Mouse (Mus musculus): ENCODE results near the gene Zfp444. TPM values are rescaled to one million over a fixed set of nuclear protein-coding genes. Genes with fewer than 3 reads are reported as not detected.
A peak's percentile ranks its signal among the peaks of the same experiment; 100 is the strongest.

Zfp444 gene
- total and polyA plus RNA-seq, 3 experiments, result 10.9 to 12.7 (median 11.0) TPM

DNA sequence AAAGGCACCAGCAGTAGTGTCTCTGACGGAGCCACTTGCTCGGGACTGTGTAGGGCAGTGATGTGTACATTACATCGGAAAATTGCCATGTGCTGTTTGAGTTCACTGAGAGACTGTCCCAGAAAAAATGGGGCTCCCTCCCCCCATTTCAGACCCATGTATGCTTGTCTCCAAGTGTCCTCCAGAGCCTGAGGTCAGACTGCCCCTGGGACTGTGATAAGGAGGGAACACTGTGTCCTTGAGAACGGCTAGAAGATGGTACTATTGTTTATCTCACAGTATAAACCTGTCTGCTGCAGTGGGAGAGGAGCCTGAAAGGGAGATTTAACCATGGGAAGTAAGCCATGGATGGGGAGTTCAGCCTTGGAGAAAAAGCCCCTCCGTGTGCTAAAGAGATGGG, 7.4 kb upstream of the Zfp444 start:
- intact Hi-C loops (cut with DNase I), result no loop called here
- WGBS, result 56% methylated on average over 5 of the region's 5 CpGs

GRCm38 (mm10) chr7:6169403-6169802, 2.6 kb upstream of the Zfp444 start:
- 45% methylated on average over 3 of the region's 3 CpGs for WGBS
- intact Hi-C loops (cut with DNase I), result no loop called here
- no peak for DNase-seq

More for the DNA sequence above, 7.4 kb upstream of the Zfp444 start:
- Histone ChIP-seq H3K9ac (ENCODE audit: low read depth, low read length) (no peak overlapping the region), H3K27ac (no peak overlapping the region), H3K27me3 (ENCODE audit: control insufficient read depth, insufficient read depth, low read length) (no peaks in the 10 kb centered on the region), H3K4me3 (no peak overlapping the region), H3K79me2 (replicated peaks; ENCODE audit: control insufficient read depth, insufficient read depth, low read length) (no peaks in the 10 kb centered on the region), H3K36me3 (ENCODE audit: control insufficient read depth, insufficient read depth, low read length) (no peaks in the 10 kb centered on the region), H3K4me1 (ENCODE audit: control insufficient read depth, insufficient read depth, low read length) (no peaks in the 10 kb centered on the region)
- TF ChIP-seq EP300 (IDR thresholded peaks at IDR 0.05; ENCODE audit: insufficient read depth, low read depth, low read length) (no peak), CTCF (IDR thresholded peaks at IDR 0.05) (no peak), POLR2A (IDR thresholded peaks at IDR 0.05; ENCODE audit: insufficient read depth, low read depth, low read length) (no peak)
- no peak for DNase-seq

GRCm38 (mm10) chr7:6170391-6170790, 1.6 kb upstream of the Zfp444 start:
- intact Hi-C loops (cut with DNase I), result loop anchor here (5.0 to 10.0 kb wide), 3 partner anchors 112 to 954 kb away; partner anchors contain the start of genes Zfp78 and Zfp954
- DNase-seq, result no peak
- 43% methylated on average over 9 of the region's 9 CpGs for WGBS

More at GRCm38 (mm10) chr7:6169403-6169802, 2.6 kb upstream of the Zfp444 start:
- Histone ChIP-seq H3K9ac (ENCODE audit: low read depth, low read length) (no peak overlapping the region), H3K4me1 (ENCODE audit: control insufficient read depth, insufficient read depth, low read length) (peaks cover 5% of the 10 kb centered on the region), H3K27me3 (ENCODE audit: control insufficient read depth, insufficient read depth, low read length) (no peaks in the 10 kb centered on the region), H3K27ac (no peak overlapping the region), H3K4me3 (no peak overlapping the region), H3K36me3 (ENCODE audit: control insufficient read depth, insufficient read depth, low read length) (no peaks in the 10 kb centered on the region), H3K79me2 (replicated peaks; ENCODE audit: control insufficient read depth, insufficient read depth, low read length) (no peaks in the 10 kb centered on the region)
- no peak for TF ChIP-seq POLR2A (IDR thresholded peaks at IDR 0.05; ENCODE audit: insufficient read depth, low read depth, low read length)
- no peak for TF ChIP-seq CTCF (IDR thresholded peaks at IDR 0.05)
- no peak for TF ChIP-seq EP300 (IDR thresholded peaks at IDR 0.05; ENCODE audit: insufficient read depth, low read depth, low read length)

GRCm38 (mm10) chr7:6170871-6171270, 1.2 kb upstream of the Zfp444 start:
- WGBS, result 48% methylated on average over 6 of the region's 6 CpGs
- Histone ChIP-seq H3K27ac (peak overlapping the region; percentile 72), H3K4me3 (peak overlapping the region; percentile 56), H3K79me2 (replicated peaks; ENCODE audit: control insufficient read depth, insufficient read depth, low read length) (no peaks in the 10 kb centered on the region), H3K4me1 (ENCODE audit: control insufficient read depth, insufficient read depth, low read length) (peaks cover 5% of the 10 kb centered on the region), H3K27me3 (ENCODE audit: control insufficient read depth, insufficient read depth, low read length) (no peaks in the 10 kb centered on the region), H3K36me3 (ENCODE audit: control insufficient read depth, insufficient read depth, low read length) (no peaks in the 10 kb centered on the region), H3K9ac (ENCODE audit: low read depth, low read length) (peak overlapping the region; percentile 56)
- intact Hi-C loops (cut with DNase I), result loop anchor here (1.0 to 10.0 kb wide), 4 partner anchors 44 to 954 kb away; partner anchors contain the start of genes Zfp78 and Zfp954
- DNase-seq, result no peak
- TF ChIP-seq CTCF (IDR thresholded peaks at IDR 0.05) (no peak), EP300 (IDR thresholded peaks at IDR 0.05; ENCODE audit: insufficient read depth, low read depth, low read length) (no peak), POLR2A (IDR thresholded peaks at IDR 0.05; ENCODE audit: insufficient read depth, low read depth, low read length) (no peak)

More at GRCm38 (mm10) chr7:6170391-6170790, 1.6 kb upstream of the Zfp444 start:
- no peak overlapping the region for H3K9ac ChIP-seq (ENCODE audit: low read depth, low read length)
- TF ChIP-seq CTCF (IDR thresholded peaks at IDR 0.05) (no peak), POLR2A (IDR thresholded peaks at IDR 0.05; ENCODE audit: insufficient read depth, low read depth, low read length) (no peak), EP300 (IDR thresholded peaks at IDR 0.05; ENCODE audit: insufficient read depth, low read depth, low read length) (no peak)
- H3K4me3 ChIP-seq, result no peak overlapping the region
- no peaks in the 10 kb centered on the region for H3K36me3 ChIP-seq (ENCODE audit: control insufficient read depth, insufficient read depth, low read length)
- no peaks in the 10 kb centered on the region for H3K79me2 ChIP-seq (replicated peaks; ENCODE audit: control insufficient read depth, insufficient read depth, low read length)
- peaks cover 5% of the 10 kb centered on the region for H3K4me1 ChIP-seq (ENCODE audit: control insufficient read depth, insufficient read depth, low read length)
- no peaks in the 10 kb centered on the region for H3K27me3 ChIP-seq (ENCODE audit: control insufficient read depth, insufficient read depth, low read length)
- H3K27ac ChIP-seq, result no peak overlapping the region

DNA sequence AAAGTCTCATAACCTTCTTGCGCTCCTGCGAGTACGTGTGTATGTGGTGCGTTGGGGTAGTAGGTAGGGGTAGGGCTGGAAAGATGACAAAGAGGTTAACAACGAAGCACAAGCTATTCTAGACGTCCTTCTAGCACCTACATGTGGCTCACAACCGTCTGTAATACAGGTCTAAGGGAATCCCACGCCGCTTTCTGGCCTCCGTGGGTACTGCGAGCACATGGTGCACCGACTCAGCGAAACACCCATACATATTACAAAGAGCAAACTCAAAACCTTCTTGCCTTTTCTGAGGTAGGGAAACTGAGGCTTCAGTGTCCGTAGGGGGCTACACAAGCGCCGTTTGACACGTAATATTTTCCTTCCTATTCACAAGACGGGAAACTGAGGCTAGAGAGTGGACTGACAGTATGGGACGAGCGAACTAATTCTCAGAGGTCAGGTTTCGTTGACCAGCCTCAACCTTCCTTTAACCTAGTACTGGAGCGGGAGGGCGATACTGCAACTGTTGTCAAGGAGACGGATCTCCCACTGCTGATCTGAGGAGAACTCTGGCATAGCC, 501 bp upstream of the Zfp444 start:
- Histone ChIP-seq H3K4me3 (peak overlapping the region; percentile 56), H3K27me3 (ENCODE audit: control insufficient read depth, insufficient read depth, low read length) (no peaks in the 10 kb centered on the region), H3K9ac (ENCODE audit: low read depth, low read length) (peak overlapping the region; percentile 56), H3K27ac (peak overlapping the region; percentile 72), H3K4me1 (ENCODE audit: control insufficient read depth, insufficient read depth, low read length) (peaks cover 5% of the 10 kb centered on the region), H3K79me2 (replicated peaks; ENCODE audit: control insufficient read depth, insufficient read depth, low read length) (no peaks in the 10 kb centered on the region), H3K36me3 (ENCODE audit: control insufficient read depth, insufficient read depth, low read length) (no peaks in the 10 kb centered on the region)
- DNase-seq, result peak; percentile 66 to 69
- TF ChIP-seq CTCF (IDR thresholded peaks at IDR 0.05) (peak; percentile 75), EP300 (IDR thresholded peaks at IDR 0.05; ENCODE audit: insufficient read depth, low read depth, low read length) (no peak)
- intact Hi-C loops (cut with DNase I), result loop anchor here (1.0 to 10.0 kb wide), 6 partner anchors 15 to 953 kb away; partner anchors contain the start of genes Zfp78 and Zfp954
- WGBS, result 0% methylated on average over 24 of the region's 24 CpGs

DNA sequence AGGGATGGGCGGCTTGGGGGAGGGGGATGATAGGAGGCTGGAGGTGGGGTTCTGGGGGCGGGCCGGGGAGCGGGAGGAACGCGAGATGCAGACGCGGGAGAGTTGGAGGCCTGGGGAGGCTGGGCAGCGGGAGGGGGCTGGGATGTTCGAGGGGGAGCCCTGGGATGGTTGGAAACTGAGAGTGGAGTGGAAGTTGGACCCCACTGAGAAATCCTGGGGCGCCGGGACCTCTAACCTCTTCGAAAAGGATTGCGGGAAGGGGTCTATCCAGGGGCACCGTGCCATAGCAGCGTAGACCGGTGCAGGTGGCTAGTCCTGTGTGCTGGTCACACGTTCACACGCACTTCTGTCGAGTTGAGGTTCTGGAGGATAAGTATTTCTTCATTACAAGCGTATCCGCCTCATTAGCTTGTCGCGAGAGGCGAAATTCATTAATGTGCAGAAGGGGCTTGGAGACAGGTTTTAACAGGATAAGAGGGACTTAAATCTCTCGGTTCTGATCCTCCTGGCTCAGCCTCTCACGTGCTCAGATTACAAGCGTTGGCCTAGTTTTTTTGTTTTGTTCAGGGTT, 733 bp downstream of the Zfp444 start:
- WGBS, result 5% methylated on average over 28 of the region's 28 CpGs
- no peak for DNase-seq
- no peaks in the 10 kb centered on the region for H3K27me3 ChIP-seq (ENCODE audit: control insufficient read depth, insufficient read depth, low read length)
- no peaks in the 10 kb centered on the region for H3K79me2 ChIP-seq (replicated peaks; ENCODE audit: control insufficient read depth, insufficient read depth, low read length)
- H3K36me3 ChIP-seq (ENCODE audit: control insufficient read depth, insufficient read depth, low read length), result no peaks in the 10 kb centered on the region
- intact Hi-C loops (cut with DNase I), result loop anchor here (1.0 to 10.0 kb wide), 5 partner anchors 16 to 952 kb away; partner anchors contain the start of genes Zfp78 and Zfp954
- peak overlapping the region; percentile 56 for H3K4me3 ChIP-seq
- H3K27ac ChIP-seq, result peak overlapping the region; percentile 72
- TF ChIP-seq CTCF (IDR thresholded peaks at IDR 0.05) (no peak), POLR2A (IDR thresholded peaks at IDR 0.05; ENCODE audit: insufficient read depth, low read depth, low read length) (no peak), EP300 (IDR thresholded peaks at IDR 0.05; ENCODE audit: insufficient read depth, low read depth, low read length) (no peak)
- H3K9ac ChIP-seq (ENCODE audit: low read depth, low read length), result peak overlapping the region; percentile 53
- peaks cover 5% of the 10 kb centered on the region for H3K4me1 ChIP-seq (ENCODE audit: control insufficient read depth, insufficient read depth, low read length)

Data from heart, adult 2 months (tissue).